Mouse (Mus musculus) brain, adult 2 months (tissue): ENCODE results near the gene Rps6ka1.
"Not testable (repeated sequence)": the region's sequence is repeated elsewhere in the genome, so short reads cannot be mapped to it uniquely, and the experiment has no call there.

Source experiments
- DNase-seq: peaks from one replicate; pipeline ENCODE4 v3.0.0; 2011; ENCODE audit warnings: low read depth, low spot score

The Rps6ka1 gene

DNA sequence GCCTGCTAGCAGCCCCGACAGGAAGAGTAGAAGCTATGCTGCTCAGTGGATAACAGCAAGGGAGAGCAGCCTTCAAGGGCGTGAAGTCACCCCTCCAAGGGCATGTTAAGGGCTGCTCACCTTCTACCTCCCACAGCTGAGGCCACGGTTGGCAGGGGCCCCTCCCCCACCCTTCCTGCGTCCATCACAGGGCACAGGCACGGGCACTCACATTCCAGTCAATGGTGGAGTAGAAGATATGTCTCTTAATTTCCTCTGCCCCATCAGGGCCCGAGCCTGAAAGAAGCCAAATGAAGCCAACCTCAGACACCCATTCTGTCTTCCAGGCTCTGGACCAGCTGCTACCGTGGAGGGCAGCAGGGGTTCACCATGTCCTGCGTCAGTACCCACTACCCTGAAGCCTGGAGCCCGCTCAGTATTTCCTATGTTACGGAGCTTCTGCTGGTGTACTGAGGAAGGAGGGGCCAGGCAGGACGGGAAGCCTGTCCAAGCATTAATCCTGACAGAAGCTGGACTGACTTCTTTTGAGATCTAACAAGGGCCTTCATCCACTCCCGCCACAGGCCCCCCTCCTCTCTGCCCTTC is 23.7 kb downstream of the Rps6ka1 start:
- no peak for DNase-seq

DNA sequence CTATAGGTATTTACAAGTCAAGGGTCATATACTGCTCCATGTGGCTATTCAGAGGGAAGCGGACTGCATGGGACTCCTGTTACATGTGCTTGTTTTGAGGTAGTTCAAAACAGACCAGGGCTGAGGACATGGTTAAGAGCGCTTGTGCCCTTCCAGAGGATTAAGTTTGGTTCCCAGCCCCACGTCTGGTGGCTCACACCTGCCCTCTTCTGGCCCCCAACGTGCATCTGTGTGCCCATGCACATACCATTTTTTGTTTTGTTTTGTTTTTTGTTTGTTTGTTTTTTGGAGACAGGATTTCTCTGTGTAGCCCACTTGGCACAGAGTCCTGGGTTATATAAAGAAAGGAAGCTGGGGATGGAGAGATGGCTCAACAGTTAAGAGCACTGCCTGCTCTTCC is 30.1 kb downstream of the Rps6ka1 start:
- DNase-seq = no peak

DNA sequence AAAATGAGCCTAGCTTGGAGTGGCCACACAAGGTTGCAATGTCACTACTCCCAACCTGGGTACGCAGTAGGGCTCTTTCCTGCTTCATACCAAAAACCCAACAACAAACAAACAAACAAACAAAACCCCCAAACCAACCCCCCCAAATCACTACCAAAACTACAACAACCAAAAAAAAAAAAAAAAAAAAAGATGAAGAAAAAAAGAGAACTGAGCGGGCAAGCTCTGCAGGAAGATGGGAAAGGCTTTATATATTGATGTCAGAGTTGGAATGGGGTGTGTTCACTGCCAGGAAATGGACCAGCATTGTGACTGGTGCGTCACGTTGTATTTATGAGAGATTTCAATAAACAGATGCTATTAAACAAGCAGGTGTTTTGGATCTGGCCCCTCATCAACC is 33.0 kb downstream of the Rps6ka1 start:
- DNase-seq = no peak

DNA sequence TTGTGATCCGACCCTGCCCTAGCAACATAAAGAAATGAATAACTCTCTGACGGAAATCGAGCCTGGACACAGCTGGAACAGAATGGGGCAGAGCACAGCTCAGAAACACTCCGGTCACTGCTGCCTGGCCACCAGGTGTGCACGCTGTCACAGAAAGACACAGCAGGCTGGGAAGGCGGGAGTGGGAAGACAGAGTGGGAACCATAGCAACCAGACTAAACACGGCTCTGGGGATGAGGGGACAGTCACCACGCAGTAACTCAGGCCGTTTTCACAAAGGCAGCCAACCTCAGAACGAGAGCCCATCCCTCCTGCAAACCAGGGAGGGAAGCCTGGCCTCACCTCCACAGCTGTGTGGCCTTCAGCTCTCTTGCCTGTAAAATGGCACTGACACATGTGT is 34.0 kb downstream of the Rps6ka1 start:
- peak; percentile 56 for DNase-seq

DNA sequence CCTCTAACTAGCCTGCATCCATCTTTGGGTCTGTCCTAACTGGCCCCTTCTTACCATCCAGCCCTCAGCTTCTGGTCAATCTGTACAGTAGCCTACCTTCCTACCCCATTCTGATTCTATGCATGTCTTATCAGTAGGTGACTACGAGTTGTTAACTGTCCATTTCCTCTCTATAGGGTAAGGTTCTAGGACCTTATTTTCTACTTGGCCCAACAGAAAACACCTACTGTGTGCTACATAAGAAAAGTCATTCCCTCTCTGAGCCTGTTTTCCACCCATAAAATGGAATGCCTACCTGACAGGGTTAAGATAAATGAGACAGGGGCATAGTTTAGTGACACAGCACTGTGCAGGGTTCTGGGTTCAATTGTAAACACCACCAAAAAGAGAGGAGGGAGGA is 41.0 kb downstream of the Rps6ka1 start:
- no peak for DNase-seq

DNA sequence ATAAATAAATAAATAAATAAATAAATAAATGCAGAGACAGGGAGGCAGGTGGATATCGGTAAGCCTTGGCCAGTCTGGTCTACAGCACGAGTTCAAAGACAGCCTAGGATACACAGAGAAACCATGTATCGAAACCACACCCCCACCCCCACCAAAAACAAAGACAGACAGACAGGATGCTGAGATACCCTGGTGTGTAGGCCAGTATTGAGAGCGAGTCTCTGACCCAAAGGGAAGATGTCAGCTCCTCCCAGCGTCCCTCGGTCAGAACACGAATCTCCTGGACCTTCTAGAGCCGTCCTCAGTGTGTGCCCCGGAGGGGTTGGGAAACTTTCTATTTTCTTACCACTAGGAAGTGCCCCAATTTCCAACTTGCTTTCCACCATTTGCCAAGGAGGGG is 42.5 kb downstream of the Rps6ka1 start:
- no peak for DNase-seq

DNA sequence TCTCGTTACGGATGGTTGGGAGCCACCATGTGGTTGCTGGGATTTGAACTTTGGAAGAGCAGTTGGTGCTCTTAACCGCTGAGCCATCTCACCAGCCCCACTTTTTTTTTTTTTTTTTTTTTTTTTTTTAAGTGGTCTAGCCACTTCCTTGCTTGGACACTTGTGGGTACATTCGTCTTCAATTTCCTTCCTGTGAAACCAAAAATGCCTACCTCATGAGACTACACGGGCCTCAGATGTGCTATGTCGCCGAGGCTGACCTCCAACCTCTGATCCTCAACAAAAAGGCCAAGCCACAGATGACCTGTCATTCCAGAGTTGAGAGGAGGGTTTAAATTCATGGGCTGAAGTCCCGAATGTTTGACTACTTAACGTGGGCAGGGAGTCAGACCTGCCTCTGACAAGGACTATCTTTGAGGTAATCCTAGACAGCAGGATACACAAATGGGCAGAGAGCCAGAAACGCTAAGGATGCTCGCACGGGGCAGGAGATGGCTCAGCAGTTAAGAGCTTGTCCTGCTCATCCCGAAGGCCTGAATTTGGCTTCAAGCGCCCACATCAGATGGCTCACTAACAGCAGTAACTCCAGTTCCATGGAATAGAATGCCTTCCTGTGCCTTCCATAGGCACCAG is 43.3 kb downstream of the Rps6ka1 start:
- DNase-seq = no peak

DNA sequence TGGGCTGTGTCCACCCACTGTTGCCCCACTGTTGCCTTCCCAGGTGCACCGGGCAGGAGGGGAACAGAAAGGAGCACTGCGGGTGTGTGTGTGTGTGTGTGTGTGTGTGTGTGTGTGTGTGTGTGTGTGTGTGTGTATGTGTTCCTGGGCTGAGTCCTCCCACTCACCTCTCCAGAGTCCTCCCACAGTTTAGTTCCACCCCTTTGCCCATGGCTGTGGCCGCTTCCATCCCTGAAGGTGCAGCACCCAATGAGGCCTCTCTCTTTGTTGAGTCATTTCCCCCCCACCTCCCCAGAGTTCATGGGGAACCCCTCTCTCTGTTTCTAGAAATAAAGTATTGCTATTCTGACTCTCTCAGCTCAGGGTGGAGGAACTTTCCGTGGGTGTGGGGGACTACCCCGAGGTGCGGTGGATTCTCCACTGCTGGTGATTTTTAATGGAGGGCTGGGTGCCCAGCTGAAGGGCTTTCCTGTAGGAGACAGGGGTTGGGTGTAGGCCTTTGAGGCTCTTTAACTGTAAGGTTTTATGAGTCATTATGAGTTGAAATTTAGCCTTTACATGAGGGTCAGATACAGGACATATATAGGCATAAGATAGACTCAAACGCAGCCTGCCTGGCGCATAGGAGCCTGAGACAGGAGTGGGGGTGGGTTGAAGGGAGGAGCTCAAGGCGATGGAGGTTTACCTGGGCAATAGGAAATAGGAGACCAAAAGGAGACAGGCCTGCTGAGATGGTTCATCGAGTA is 44.4 kb downstream of the Rps6ka1 start:
- DNase-seq = no peak

DNA sequence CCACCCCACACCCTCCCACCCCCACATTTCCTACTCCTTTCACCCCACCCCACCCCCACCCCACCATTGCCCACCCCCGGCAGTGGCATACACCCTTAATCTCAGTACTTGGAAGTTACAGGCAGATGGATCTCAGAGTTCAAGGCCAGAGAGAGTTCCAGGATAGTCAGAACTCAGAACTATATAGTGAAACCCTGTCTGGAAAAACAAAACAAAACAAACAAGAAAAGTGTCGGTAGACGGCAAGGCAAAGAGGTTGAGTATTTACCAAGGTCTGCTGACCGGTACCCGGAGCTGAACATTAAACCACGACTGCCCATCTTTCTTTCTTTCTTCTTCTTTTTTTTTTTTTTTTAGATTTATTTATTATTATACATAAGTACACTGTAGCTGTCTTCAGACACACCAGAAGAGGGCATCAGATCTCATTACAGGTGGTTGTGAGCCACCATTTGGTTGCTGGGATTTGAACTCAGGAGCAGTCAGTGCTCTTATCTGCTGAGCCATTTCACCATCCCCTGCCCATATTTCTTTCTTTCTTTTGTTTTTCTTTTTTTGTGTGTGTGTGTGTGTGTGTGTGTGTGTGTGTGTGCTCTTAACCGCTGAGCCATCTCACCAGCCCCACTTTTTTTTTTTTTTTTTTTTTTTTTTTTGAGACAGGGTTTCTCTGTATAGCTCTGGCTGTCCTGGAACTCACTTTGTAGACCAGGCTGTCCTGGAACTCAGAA is 45.7 kb downstream of the Rps6ka1 start:
- not testable (repeated sequence) for DNase-seq

DNA sequence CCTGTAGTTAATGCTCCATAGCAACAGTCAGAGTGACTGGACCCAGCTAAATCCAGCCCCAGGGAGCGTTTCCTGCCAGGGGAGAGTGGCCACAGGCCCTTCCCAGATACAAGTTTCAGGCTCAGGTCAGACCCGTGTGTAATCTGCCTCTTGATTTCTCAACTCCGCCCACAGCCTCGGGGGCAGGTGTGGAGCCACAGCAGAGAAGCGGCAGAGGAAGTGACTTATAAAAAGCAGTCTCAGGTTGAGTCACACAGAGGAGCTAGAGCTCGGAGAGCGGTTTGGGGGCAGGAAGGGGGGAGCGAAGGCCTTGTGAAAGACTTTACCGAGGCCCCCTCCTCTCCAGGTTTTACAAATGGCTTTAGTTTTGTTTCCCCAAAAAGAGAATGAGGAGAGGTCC is 46.6 kb downstream of the Rps6ka1 start:
- DNase-seq = peak; percentile 77

DNA sequence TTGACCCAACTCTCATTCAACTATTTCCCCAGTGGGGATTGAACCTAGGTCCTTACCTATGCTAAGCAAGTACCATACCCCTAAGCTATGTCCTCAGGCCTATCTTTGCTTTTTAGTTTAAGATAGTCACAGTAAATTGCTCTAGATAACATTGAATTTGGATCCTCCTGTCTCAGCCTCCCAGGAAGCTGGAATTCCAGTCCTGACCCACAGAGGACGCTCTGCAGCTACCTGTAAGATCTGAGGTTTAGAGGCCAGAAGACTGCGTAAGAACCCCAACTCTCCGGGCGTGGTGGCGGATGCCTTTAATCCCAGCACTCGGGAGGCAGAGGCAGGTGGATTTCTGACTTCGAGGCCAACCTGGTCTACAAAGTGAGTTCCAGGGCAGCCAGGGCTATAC is 47.1 kb downstream of the Rps6ka1 start:
- DNase-seq = no peak

DNA sequence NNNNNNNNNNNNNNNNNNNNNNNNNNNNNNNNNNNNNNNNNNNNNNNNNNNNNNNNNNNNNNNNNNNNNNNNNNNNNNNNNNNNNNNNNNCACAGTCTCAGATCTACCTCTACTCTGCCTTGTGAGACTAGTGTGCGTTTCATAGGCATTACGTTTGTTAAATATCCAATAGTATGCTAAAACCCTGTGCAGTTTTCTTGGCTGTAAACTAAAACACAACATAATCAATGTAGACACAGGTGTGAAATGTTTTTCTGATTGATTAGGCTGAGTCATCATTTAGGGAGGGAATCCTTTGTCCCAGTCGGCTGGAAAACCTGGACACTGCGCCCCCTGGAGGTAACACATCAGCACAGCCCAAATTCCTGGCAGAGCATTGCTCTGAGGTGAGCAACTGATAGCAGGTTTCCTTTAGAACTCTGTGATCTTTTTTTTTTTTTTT is 48.2 kb downstream of the Rps6ka1 start:
- no peak for DNase-seq

DNA sequence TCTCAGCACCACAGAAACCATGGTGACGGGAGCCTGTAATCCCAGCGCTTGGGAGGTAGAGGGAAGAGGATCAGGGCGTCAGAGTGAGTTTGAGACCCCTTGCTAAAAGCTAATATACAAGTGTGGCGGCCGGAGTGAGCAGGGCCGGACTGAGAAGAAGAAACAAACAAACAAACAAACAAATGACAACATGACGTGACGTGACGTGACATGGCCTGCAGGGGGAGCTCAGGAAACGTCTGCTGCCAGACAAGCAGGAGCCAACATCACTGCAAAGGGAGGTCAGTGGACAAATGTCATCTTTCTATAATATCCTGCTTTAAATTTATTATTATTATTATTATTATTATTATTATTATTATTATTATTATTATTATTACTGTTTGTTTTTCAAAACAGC is 51.0 kb downstream of the Rps6ka1 start:
- DNase-seq = peak; percentile 54

DNA sequence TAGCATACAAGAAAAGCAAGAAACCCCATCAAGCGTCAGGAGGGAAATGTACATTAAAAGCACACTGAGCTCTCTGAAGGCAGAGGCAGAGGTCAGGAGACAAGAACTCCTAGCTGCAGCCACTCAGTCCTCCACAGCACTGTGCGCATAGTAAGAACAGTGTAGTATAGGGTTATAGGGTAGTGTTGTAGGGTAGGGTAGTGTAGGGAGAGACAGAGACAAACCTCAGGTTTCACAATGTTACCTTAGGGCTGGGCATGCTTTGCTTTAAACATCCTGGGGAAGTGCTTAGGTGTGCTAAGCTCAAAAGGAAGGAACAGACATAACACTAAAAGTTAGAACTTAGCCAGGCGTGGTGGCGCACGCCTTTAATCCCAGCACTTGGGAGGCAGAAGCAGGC is 52.4 kb downstream of the Rps6ka1 start:
- no peak for DNase-seq

DNA sequence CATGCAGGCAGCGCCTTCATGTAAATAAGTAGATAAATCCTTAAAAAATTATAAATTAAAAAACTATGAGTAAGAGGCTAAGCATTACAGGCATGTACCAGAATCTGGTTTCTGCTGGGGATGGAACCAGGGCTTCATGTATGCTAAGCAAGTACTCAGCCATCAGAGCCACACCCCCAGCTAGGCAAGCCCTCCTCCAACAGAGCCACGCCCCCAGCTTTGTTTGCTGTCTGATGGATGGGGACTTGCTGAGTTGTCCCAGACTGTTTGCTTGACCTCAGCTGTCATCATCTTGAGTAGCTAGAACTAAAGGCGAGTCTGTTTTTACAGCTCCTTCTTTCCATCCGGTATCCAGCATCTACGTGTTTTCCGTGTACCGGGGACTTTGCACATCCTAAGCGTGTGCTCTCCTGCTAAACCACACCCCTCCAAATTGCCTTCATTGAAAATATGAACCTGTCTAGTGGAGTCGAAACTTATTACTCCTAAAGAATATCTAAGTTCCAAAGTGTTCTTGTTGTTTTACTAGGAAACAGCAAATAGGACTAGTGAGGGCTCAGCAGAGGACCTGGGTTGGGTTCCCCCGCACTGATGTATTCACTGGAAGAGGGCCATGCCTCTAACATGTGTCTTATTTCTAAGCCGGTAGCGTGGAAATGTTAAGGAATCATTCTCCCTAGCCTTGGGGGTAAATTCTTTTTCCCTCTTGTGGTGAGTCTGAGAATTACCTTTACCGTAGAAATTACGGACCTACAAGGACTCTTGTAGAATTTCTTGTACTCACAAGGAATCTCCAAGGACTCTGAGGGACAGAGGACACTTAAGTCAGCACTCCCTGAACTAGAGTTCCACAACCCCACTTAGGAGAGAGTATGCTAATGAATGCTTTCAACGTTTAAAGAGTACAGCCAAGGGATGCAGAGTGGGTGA is 54.4 kb downstream of the Rps6ka1 start:
- DNase-seq = peak; percentile 31

DNA sequence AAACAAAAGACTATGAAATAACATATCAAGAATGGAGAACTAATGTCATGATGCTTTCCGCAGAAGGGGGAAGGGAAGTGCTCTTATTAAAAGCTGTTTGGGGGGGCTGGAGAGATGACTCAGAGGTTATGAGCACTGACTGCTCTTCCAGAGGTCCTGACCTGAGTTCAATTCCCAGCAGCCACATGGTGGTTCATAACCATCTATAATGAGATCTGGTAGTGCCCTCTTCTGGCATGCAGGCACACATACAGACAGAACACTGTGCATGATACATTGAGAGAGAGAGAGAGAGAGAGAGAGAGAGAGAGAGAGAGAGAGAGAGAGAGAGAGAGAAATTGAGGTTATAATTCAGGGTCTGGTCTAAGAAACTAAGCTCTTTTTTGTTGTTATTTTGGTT is 57.1 kb downstream of the Rps6ka1 start:
- DNase-seq = no peak

DNA sequence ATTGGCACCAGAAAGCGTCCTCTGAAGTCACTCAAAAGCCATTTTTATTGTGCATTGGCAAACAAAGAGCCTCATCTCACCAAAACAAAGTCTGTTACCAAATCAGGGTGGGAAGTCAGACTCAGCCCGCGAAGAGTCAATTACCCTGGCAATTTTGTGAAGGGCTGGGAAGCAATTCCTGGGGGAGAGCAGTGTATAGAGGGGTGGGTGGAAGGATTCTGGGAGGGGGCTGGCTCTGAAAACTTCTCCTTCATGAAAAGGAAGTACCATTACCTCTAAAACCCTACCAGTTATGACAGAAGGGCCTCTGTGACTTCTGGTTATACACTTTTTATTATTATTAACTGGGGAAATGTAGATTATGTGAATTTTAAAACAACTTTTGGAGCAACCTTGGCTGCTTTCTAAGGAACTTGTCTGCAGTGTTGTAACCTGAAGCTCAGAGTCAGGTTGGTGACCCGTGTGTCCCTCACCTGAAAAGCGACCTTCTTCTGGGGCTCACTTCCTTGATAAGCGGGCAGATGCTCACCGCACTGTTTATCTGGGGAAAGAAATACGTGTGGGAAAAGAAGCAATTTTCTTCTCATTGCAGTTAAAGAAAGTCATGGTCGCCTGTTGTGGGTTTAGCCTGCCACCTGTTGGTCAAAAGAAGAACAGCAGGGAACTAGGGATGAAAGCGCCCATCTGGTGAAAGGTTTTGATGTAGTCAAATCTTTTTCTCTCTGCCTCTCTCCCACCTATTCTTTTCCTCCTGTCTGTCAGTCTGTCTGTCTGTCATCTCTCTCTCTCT is 58.1 kb downstream of the Rps6ka1 start:
- DNase-seq = peak; percentile 80

DNA sequence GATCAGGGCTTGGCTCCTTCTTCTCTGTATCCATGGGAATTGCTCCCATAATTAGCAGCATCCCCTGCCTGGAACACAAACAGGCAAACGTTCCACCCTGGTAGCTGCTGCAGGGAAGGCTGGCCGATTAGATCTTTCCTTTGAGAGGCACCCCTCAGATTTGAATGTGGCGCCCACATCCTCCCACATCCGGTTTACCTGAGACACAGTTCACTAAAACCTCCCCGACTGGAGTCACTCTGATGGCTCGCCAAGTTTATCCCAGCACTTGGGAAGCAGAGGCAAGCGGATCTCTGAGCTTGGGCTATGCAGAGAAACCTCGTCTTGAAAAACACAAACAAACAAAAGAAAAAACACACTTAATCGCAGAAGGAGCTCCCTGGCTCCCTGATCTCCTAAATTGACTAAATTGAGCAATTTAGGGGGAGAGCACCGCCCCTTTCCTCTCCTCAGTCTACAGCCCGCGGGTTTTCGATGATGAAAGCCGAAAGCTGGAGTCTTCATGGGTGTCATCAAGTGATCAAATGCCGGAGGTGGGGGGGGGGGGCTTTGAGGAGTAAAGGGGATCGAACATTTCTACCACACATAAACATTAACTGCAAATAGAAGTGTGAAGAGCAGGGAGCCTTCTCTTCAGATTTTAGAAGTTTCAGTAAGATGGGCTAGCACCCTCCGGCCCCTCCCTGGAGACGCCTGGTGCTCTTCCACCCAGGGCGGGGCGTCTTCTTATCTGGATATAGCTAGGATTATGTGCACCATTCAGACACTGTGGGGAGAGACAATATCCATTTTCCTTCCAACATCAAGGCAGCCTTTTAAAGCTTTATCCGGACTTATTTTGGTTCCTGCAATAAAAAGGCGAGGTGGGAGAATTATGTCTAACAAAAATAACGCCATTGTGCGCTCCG is 59.5 kb downstream of the Rps6ka1 start:
- no peak for DNase-seq

DNA sequence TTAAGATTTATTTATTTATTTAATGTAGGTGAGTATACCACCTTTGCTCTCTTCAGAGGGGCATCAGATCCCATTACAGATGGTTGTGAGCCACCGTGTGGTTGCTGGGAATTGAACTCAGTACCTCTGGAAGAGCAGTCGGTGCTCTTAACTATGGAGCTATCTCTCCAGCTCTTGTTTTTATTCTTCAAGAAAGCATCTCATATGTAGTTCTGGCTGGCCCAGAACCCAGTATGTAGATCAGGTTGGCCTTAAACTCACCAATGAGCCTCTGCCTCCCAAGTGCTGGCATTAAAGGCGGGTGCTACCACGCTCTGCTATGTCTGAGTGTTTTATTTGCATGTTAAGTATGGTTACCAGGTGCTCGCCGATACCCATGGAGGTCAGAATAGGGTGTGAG is 60.2 kb downstream of the Rps6ka1 start:
- no peak for DNase-seq
